Mouse (Mus musculus): ENCODE data around the gene Ctsl. TPM values are rescaled to one million over a fixed set of nuclear protein-coding genes. Genes with fewer than 3 reads are reported as not detected.
A peak's percentile ranks its signal among the peaks of the same experiment; 100 is the strongest.

The Ctsl gene
- total RNA-seq, 2 experiments from 2014 or later = 216 to 657 TPM

DNA sequence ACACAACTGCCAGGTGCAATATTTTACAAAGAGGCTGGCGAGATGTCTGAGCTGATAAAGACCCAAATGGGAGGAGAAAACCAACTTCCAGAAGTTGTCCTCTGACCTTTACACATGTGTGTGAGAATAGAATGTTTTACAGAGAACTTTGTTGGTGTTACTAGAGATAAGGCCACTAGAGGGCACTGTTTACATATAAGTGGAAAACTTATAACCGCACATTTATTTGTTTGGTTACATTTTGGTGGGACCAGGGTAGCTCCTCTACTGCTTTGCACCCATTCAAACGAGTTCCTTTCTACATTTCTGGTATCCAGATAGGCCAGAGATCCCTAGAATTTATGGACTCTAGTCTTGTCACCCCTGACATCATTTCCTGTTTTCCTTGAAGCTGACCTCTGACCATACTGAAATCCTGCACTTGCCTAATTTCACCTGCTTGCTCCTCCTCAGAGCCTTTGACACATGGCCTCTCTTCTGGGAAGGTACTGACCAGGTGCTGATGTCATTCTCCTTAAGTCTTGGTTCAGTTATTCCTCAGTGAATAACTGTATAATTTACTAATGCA, 55.1 kb downstream of the Ctsl start:
- no peak for DNase-seq (ENCODE audit: low spot score in 2 of 2)

DNA sequence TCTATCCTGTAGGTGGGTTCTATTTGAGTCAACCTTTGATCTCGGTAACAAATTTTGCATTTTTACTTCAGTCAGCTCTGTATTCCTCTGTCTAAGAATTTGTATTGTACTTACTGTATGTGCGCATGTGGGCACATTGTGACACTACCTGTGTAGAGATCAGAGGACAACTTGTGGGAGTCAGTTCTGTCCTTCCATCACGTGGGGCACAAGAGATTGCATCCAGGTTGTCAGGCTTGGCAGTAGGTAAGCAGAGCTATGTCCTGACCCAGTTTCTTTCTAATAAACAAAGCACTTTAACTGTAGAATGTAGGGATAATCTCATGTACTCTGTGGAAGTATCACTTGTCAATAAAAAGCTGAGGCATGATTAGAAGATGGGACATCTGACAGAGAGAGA, 56.6 kb downstream of the Ctsl start:
- DNase-seq (ENCODE audit: low spot score in 2 of 2) = no peak

DNA sequence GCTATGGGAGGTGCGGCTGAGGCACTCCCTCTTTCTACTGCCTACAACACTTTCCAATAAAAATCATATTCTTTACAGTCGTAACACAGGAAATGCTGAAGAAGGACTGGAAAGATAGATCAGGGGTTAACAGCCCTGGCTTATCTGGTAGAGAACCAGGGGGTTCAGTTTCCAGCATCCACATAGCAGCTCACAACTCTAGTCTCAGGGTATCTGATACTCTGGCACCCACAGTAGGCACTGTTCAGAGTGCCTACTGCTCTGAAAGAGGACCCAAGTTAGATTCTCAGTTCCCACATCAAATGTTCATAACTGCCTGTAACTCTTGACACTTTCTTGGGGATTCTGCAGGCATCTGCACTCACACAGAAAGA, 57.8 kb downstream of the Ctsl start:
- DNase-seq (ENCODE audit: low spot score in 2 of 2) = no peak

DNA sequence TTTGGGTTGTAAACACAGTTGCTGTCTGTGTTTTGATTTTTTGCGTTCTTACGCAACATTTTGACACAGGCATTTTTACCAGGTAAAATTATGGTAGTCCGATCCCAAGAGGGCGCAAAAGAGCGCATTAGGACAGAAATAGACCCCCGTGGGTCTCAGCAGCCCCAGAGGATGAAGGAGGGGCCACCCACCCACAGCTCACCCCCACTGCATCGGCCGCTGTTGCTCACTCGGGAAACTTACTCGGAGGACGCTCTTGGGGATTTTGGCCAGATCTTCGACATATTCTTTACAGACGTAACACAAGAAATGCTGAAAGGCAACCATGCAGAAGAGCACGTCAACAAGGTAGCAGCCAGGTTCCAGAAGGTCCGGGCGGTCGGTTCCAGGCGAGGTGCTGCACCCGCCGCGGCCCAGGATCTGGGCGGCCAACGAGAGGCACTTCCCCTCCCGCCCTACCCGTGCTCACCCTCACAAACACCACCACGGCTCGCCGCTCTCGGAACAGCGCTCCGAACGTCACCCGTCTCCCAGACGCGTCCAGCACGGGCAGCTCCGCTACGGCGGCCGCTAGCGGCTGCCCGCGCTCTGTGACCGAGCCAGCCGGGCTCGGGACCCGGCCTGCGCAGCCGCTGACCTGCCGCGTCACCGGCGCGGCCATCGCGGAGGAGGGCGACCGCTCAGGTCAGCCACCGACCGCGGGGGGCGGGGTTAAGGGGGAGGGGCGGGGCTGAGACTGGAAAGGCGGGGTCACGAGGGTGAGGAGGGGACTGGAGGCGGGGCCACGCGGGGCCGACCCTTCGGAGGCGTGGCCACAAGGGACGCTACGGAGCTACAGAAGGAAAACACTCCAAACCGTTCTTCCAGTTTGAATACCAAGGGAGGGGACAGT, 58.4 kb downstream of the Ctsl start, which contains the start of gene Aaed1:
Gene Aaed1, minus strand, starts transcription at position 687 of the 892 bp plus-strand sequence.
- DNase-seq (ENCODE audit: low spot score in 2 of 2) = peak; percentile 90 to 92

DNA sequence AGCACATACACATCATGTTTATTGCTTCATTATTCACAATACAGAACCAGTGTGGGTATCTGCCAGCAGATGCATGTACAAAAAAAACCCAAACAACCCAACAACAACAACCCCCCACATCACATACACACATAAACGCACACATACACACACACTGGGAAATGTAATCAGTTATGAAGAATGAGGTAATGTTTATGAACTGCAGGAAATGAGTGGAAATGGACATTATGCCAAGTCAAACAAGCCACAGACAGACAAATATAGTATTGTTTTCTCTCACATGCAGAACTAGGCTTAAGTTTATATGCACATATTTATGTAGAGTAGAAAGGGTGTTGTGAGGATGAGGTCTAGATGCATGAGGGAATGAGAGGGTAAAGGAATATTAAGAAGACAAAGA, 59.4 kb downstream of the Ctsl start:
- no peak for DNase-seq (ENCODE audit: low spot score in 2 of 2)

DNA sequence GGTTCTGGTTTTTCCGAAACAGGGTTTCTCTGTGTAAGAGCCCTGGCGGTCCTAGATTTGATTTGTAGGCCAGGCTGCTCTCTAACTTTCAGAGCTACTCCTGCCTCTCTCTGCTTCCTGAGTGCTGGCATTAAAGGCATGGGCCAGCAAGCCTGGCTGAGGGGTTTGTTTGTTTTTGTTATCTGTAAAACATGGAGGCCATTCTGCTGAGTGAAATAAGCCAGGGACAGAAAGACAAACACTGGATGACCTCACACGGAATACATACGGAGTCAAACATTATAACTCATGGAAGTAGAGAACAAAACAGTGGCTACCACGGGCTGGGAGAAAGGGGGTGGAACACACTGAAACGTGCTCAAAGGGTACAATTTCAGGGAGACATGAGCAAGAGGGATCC, 60.1 kb downstream of the Ctsl start:
- no peak for DNase-seq (ENCODE audit: low spot score in 2 of 2)

DNA sequence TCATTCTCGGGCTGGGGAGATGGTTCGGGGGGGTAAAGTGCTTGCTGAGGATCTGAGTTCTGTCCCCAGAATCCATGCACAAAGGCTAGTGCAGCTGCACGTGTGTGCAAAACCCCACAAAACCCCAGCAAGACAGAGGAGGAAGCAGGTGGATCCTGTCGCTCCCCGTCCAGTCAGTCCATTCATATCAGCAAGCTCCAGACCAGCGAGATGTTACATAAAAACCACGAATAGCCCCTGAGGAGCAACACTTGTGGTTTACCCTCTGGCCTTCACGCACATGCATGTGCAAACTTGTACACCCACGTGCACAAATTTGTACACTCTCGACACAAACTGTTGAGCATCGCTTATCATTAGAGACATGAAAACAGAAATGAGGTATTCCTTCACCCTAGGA, 60.8 kb downstream of the Ctsl start:
- no peak for DNase-seq (ENCODE audit: low spot score in 2 of 2)

Other genes with a start within 250 kb of the Ctsl start
- gene Slc35d2, start 241.5 kb downstream of the Ctsl start, total RNA-seq (2021) = 1 to 10 TPM; 4.3 to 7.7 TPM
- 10 to 100 TPM; 20.9 to 23.5 TPM for gene Zfp367, start 217.7 kb downstream of the Ctsl start, total RNA-seq (2021)
- 10 to 100 TPM; 28.5 to 30.2 TPM for gene Habp4, start 209.1 kb downstream of the Ctsl start, total RNA-seq (2021)
- gene Cdc14b, start 95.6 kb downstream of the Ctsl start, total RNA-seq (2021) = 10 to 100 TPM; 11.3 to 12.6 TPM
- 10 to 100 TPM; 40.6 to 45.6 TPM for gene Aaed1, start 58.2 kb downstream of the Ctsl start, total RNA-seq (2021)
- gene Cdk20, start 61.4 kb upstream of the Ctsl start, total RNA-seq (2021) = 1 to 10 TPM; 3.2 to 4.4 TPM
- gene Fam240b, start 126.9 kb upstream of the Ctsl start, total RNA-seq (2021) = not detected